Mouse (Mus musculus) stomach, embryonic 14.5 days (tissue): ENCODE data around the gene Arsk. TPM values are rescaled to one million over a fixed set of nuclear protein-coding genes. Genes with fewer than 3 reads are reported as not detected.

ENCODE experiments used
- ATAC-seq: fragments of 200-750 bp; cut with Nextera tagmentation; 2 replicates; pipeline ENCODE4 v1.8.0; 2017; ENCODE audit warnings: low read depth, moderate TSS enrichment; ENCODE audit not compliant: insufficient number of reproducible peaks, insufficient read depth, low FRiP score
- H3K27ac ChIP-seq: fragments of 300-500 bp; sonication (generic); 2 replicates; pipeline ENCODE4 v1.5.1; 2014; ENCODE audit warnings: mild to moderate bottlenecking, low read length, moderate library complexity, mixed read lengths
- H3K27me3 ChIP-seq: fragments of 300-500 bp; sonication (generic); 2 replicates; pipeline ENCODE4 v1.6.1; 2014; ENCODE audit warnings: low read length, control low read depth, mixed read lengths; ENCODE audit not compliant: control insufficient read depth, insufficient read depth
- H3K36me3 ChIP-seq: fragments of 300-500 bp; sonication (generic); 2 replicates; pipeline ENCODE4 v1.6.1; 2014; ENCODE audit warnings: mild to moderate bottlenecking, control low read depth, low read length, moderate library complexity, mixed read lengths; ENCODE audit not compliant: control insufficient read depth, insufficient read depth
- H3K4me1 ChIP-seq: fragments of 300-500 bp; sonication (generic); 2 replicates; pipeline ENCODE4 v1.6.1; 2014; ENCODE audit warnings: low read length, control low read depth, mixed read lengths; ENCODE audit not compliant: control insufficient read depth, insufficient read depth
- H3K4me2 ChIP-seq: fragments of 300-500 bp; sonication (generic); replicated peaks from 2 replicates; pipeline ENCODE4 v1.6.1; 2014; ENCODE audit warnings: low read depth, low read length, control low read depth
- H3K4me3 ChIP-seq: fragments of 300-500 bp; sonication (generic); 2 replicates; pipeline ENCODE4 v1.5.1; 2014; ENCODE audit warnings: low read depth, low read length, control low read depth
- H3K9ac ChIP-seq: fragments of 300-500 bp; sonication (generic); replicated peaks from 2 replicates; pipeline ENCODE4 v1.6.1; 2014; ENCODE audit warnings: low read depth, mild to moderate bottlenecking, control low read depth, low read length, moderate library complexity, mixed read lengths
- H3K9me3 ChIP-seq: fragments of 300-500 bp; sonication (generic); 2 replicates; pipeline ENCODE4 v1.6.1; 2016; ENCODE audit warnings: low read depth, low read length, control low read depth; ENCODE audit not compliant: control insufficient read depth
- WGBS: fragments of 180-500 bp; shearing (Covaris S2); extraction: QIAGEN DNeasy Blood & Tissue Kit; methylation state at CpG from one replicate; pipeline ENCODE4 v1.1.7; 2014; 5-methylcytosine and 5-hydroxymethylcytosine counted together
- polyA plus RNA-seq: library from polyadenylated mRNA; unstranded; fragments of >200 nt; fragmentation: Nextera tagmentation; extraction: Ambion mirVana; gene quantifications from 2 replicates; pipeline ENCODE4 v1.2.1, GENCODE M21; 2014

Arsk gene
- polyA plus RNA-seq, 1 experiment from 2014 or later: 11.2 TPM

- H3K4me1 ChIP-seq: no peaks in the 10 kb centered on the region
- H3K36me3 ChIP-seq: no peaks in the 10 kb centered on the region
- 44% methylated on average over 4 of the region's 4 CpGs for WGBS
- H3K9ac ChIP-seq: no peak overlapping the region; the same call in 1 of the 2 replicates
- H3K27ac ChIP-seq: peak overlapping the region; percentile 86; the same call in 1 of the 2 replicates
- no peak for ATAC-seq
- H3K4me3 ChIP-seq: peak overlapping the region; percentile 63
- H3K4me2 ChIP-seq: peak overlapping the region; percentile 63
- H3K9me3 ChIP-seq: no peaks in the 10 kb centered on the region
- H3K27me3 ChIP-seq: no peaks in the 10 kb centered on the region
Observed at GRCm38 (mm10) chr13:76017465-76017864, 81.0 kb downstream of the Arsk start.

- no peak overlapping the region for H3K27ac ChIP-seq
- H3K4me1 ChIP-seq: no peaks in the 10 kb centered on the region
- no peaks in the 10 kb centered on the region for H3K27me3 ChIP-seq
- 60% methylated on average over 2 of the region's 2 CpGs for WGBS
- H3K9ac ChIP-seq: no peak overlapping the region
- ATAC-seq: no peak
- H3K36me3 ChIP-seq: no peaks in the 10 kb centered on the region
- H3K4me2 ChIP-seq: no peak overlapping the region
- no peak overlapping the region for H3K4me3 ChIP-seq
- no peaks in the 10 kb centered on the region for H3K9me3 ChIP-seq
Observed at GRCm38 (mm10) chr13:76014511-76014910, 83.9 kb downstream of the Arsk start.

Other genes starting within 250 kb of the Arsk start
- gene Rhobtb3, start 154.7 kb downstream of the Arsk start, polyA plus RNA-seq: 48.6 and 51.1 TPM in 2 replicates
- 0.55 and 0.73 TPM in 2 replicates for gene Spata9, start 131.5 kb downstream of the Arsk start, polyA plus RNA-seq
- 18.4 and 22.7 TPM in 2 replicates for gene Rfesd, start 79.9 kb downstream of the Arsk start, polyA plus RNA-seq
- gene Gpr150, start 41.7 kb downstream of the Arsk start, polyA plus RNA-seq: 0.12 TPM in 1 of 2 replicates, not detected in the other
- 23.0 and 23.5 TPM in 2 replicates for gene Ttc37, start 74 bp upstream of the Arsk start, polyA plus RNA-seq
- gene Fam81b, start 206.4 kb upstream of the Arsk start, polyA plus RNA-seq: 0.14 TPM in 1 of 2 replicates, not detected in the other